ENCODE assay signal across 10 mouse cellular contexts in genomic region chr11:97289276-97290230, GRCm38 (mm10). TPM values are rescaled to one million over a fixed set of nuclear protein-coding genes. Genes with fewer than 3 reads are reported as not detected.
DNase-seq lines count a peak whose midpoint lies in the region; ATAC-seq and TF ChIP-seq lines count a peak whose summit lies in the region.
"Had no signal": no experiment of that assay in that cellular context is flagged by ENCODE, and none has a peak within 500 bp of the region (broad histone marks: within the 10 kb centered on the region; RNA-seq: fewer than 3 reads in every experiment).

No protein-coding gene starts in this region.

- H3K4me3 ChIP-seq in heart, adult 2 months: no peak overlapping the region
- no peak overlapping the region for H3K4me3 ChIP-seq in heart, embryonic 11.5 days (ENCODE audit: low read depth, low read length)
- H3K4me3 ChIP-seq in layer of hippocampus, adult 2 months: no peak overlapping the region

- H3K4me2 ChIP-seq in heart, embryonic 11.5 days: no peak overlapping the region

- TF ChIP-seq POLR2A in heart, adult 2 months (IDR thresholded peaks at IDR 0.05; ENCODE audit: insufficient read depth, low read depth, low read length): no peak
- TF ChIP-seq POLR2A in brain, embryonic 14.5 days (IDR thresholded peaks at IDR 0.05; ENCODE audit: borderline replicate concordance, extremely low read depth, insufficient read depth, insufficient read length, poor library complexity, severe bottlenecking): no peak

- peak overlapping the region; percentile 36 for H3K27ac ChIP-seq in heart, adult 2 months
- H3K27ac ChIP-seq in heart, embryonic 11.5 days (ENCODE audit: low read depth, low read length): no peak overlapping the region
- peak overlapping the region; percentile 91 for H3K27ac ChIP-seq in layer of hippocampus, adult 2 months
- H3K27ac ChIP-seq: macrophage had no signal

- H3K9ac ChIP-seq in heart, adult 2 months (ENCODE audit: low read depth, low read length): no peak overlapping the region
- no peak overlapping the region for H3K9ac ChIP-seq in heart, embryonic 11.5 days (ENCODE audit: low read depth, low read length)

- intact Hi-C loops in heart, adult 2 months (cut with DNase I): no loop called here

- H3K9me3 ChIP-seq in heart, embryonic 11.5 days (replicated peaks; ENCODE audit: control insufficient read depth, low read length): no peaks in the 10 kb centered on the region

- H3K36me3 ChIP-seq in heart, adult 2 months (ENCODE audit: control insufficient read depth, insufficient read depth, low read length): no peaks in the 10 kb centered on the region
- H3K36me3 ChIP-seq in heart, embryonic 11.5 days (ENCODE audit: control insufficient read depth, insufficient read depth, low read length): no peaks in the 10 kb centered on the region

- H3K27me3 ChIP-seq in heart, adult 2 months (ENCODE audit: control insufficient read depth, insufficient read depth, low read length): no peaks in the 10 kb centered on the region
- H3K27me3 ChIP-seq in heart, embryonic 11.5 days (ENCODE audit: control insufficient read depth, insufficient read depth, low read length): no peaks in the 10 kb centered on the region
- H3K27me3 ChIP-seq: Patski had no signal

- TF ChIP-seq CTCF in heart, adult 2 months (IDR thresholded peaks at IDR 0.05): no peak
- no peak for TF ChIP-seq CTCF in brain, embryonic 14.5 days (IDR thresholded peaks at IDR 0.05; ENCODE audit: borderline replicate concordance, extremely low read depth, insufficient read depth, insufficient read length)
- no peak for TF ChIP-seq CTCF in layer of hippocampus, adult 2 months (conservative IDR thresholded peaks at IDR 0.05)

- TF ChIP-seq EP300 in heart, adult 2 months (IDR thresholded peaks at IDR 0.05; ENCODE audit: insufficient read depth, low read depth, low read length): no peak

- ATAC-seq in heart, embryonic 11.5 days (replicated peaks; ENCODE audit: insufficient number of reproducible peaks, low FRiP score, low TSS enrichment): no peak
- no peak for ATAC-seq in erythroid progenitor cell, adult 5-6 weeks (replicated peaks; ENCODE audit: low FRiP score, poor library complexity, severe bottlenecking)
- ATAC-seq: Patski had no signal

- 55% methylated on average over 12 of the region's 12 CpGs for WGBS in heart, adult 2 months
- WGBS in heart, embryonic 11.5 days (ENCODE audit: insufficient replicate concordance): 62% methylated on average over 12 of the region's 12 CpGs

- peak; percentile 65 to 66 for DNase-seq in heart, adult 2 months
- DNase-seq in ES-CJ7 (ENCODE audit: low read depth, low spot score): peak; percentile 77
- peak; percentile 24 for DNase-seq in brain, embryonic 14.5 days (ENCODE audit: low read depth)
- DNase-seq in layer of hippocampus, adult 2 months (ENCODE audit: low spot score in 2 of 2): peak; percentile 61 to 72
- no peak for DNase-seq in ovary, postnatal 14 days (ENCODE audit: low spot score)
- DNase-seq in kidney, adult 9 months: no peak

- H3K4me1 ChIP-seq in heart, adult 2 months (ENCODE audit: control insufficient read depth, insufficient read depth, low read length): peaks cover 2% of the 10 kb centered on the region
- H3K4me1 ChIP-seq in heart, embryonic 11.5 days (ENCODE audit: control insufficient read depth, insufficient read depth, low read length): no peaks in the 10 kb centered on the region

- no peaks in the 10 kb centered on the region for H3K79me2 ChIP-seq in heart, adult 2 months (replicated peaks; ENCODE audit: control insufficient read depth, insufficient read depth, low read length)

RNA-seq across cellular contexts. Expression of gene Npepps, which starts 9.1 kb away (rescaled TPM):
- total RNA-seq in heart, adult 2 months (2021): 10 to 100 TPM; 77.7 to 80.1 TPM
- polyA plus RNA-seq in heart, adult 2 months (2012; rRNA removed): 24.1 and 38.2 TPM in 2 replicates
- polyA plus RNA-seq in heart, embryonic 11.5 days (2014; fragmentation: Nextera tagmentation; extraction: Ambion mirVana): 78.0 and 79.8 TPM in 2 replicates
- 96.2 and 124 TPM in 2 replicates for polyA plus RNA-seq in brain, embryonic 14.5 days (2012; rRNA removed)
- 100 to 1,000 TPM; 142 to 151 TPM for total RNA-seq in layer of hippocampus, adult 2 months (2021)
- 20.9 and 25.6 TPM in 2 replicates for total RNA-seq in erythroid progenitor cell, adult 5-6 weeks (2015; ENCODE audit: low replicate concordance)
- 9.4 and 32.2 TPM in 2 replicates for total RNA-seq in erythroid progenitor cell, adult 5-6 weeks (2017; ENCODE audit: low replicate concordance)

RNA-seq across cellular contexts. Expression of gene Mrpl45, which starts 26.0 kb away (rescaled TPM):
- 10 to 100 TPM; 48.9 to 62.5 TPM for total RNA-seq in heart, adult 2 months (2021)
- 33.7 and 51.4 TPM in 2 replicates for polyA plus RNA-seq in heart, adult 2 months (2012; rRNA removed)
- polyA plus RNA-seq in heart, embryonic 11.5 days (2014; fragmentation: Nextera tagmentation; extraction: Ambion mirVana): 64.2 and 70.3 TPM in 2 replicates
- polyA plus RNA-seq in brain, embryonic 14.5 days (2012; rRNA removed): 25.4 and 26.1 TPM in 2 replicates
- 10 to 100 TPM; 24.9 to 30.3 TPM for total RNA-seq in layer of hippocampus, adult 2 months (2021)
- 13.4 and 15.5 TPM in 2 replicates for total RNA-seq in erythroid progenitor cell, adult 5-6 weeks (2015; ENCODE audit: low replicate concordance)
- total RNA-seq in erythroid progenitor cell, adult 5-6 weeks (2017; ENCODE audit: low replicate concordance): 3.6 and 5.9 TPM in 2 replicates

Comparison
In these comparisons a context has a peak if more than half of its experiments do, and no peak if none do; other contexts are left out.
1. DNase-seq: peak in heart, adult 2 months (2 of 2), ES-CJ7 (single experiment), brain, embryonic 14.5 days (single experiment) and layer of hippocampus, adult 2 months (2 of 2); none in ovary, postnatal 14 days (single experiment) and kidney, adult 9 months (single experiment).